Mouse (Mus musculus): ENCODE results near the gene Padi3. TPM values are rescaled to one million over a fixed set of nuclear protein-coding genes. Genes with fewer than 3 reads are reported as not detected.

Padi3 gene
- total RNA-seq (2014; rRNA removed) (not detected in 2 replicates), polyA plus RNA-seq (2015; fragmentation: Nextera tagmentation; extraction: Ambion mirVana) (0.06 TPM in 1 of 2 replicates, not detected in the other)

- H3K27me3 ChIP-seq (ENCODE audit: insufficient read depth, low read length) = no peaks in the 10 kb centered on the region
These were observed at the start of gene Padi3 for GRCm38 (mm10) chr4:140810458-140811260. Padi3 (minus strand) TSS chr4:140810648.

DNA sequence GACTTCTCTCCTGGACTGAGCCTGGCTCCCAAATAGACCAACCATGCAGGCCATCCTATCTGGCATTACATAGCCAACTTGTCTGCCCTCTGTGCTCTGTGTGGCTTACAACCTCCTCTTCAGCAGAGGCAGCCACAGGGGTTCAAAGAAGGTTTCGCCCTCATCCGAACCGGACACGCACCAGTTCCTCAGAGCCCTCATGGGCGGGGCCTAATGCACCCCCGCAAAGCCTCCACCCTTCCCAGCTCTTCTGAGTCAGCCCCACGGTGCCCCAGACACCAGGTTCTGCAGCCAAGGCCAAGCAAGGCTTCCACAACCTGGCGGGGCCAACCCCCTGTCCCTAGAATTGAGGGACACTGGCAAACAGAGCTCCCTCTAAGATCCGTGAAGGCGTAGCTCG, 48.8 kb upstream of the Padi3 start:
- 87% methylated on average over 11 of the region's 11 CpGs for WGBS
- H3K27ac ChIP-seq (ENCODE audit: low read depth, low read length) = no peak overlapping the region
- no peak overlapping the region for H3K4me3 ChIP-seq (ENCODE audit: low read depth, low read length)
- DNase-seq (no peak), ATAC-seq (no peak)
- H3K36me3 ChIP-seq (ENCODE audit: insufficient read depth) = no peaks in the 10 kb centered on the region
- no peaks in the 10 kb centered on the region for H3K4me1 ChIP-seq (ENCODE audit: insufficient read depth)
- H3K9ac ChIP-seq = no peak overlapping the region
- no peaks in the 10 kb centered on the region for H3K9me3 ChIP-seq (ENCODE audit: low read length)
- no peaks in the 10 kb centered on the region for H3K27me3 ChIP-seq (ENCODE audit: insufficient read depth, low read length)
- TF ChIP-seq CTCF (IDR thresholded peaks at IDR 0.05; ENCODE audit: low read depth) = no peak
- no peak overlapping the region for H3K4me2 ChIP-seq (ENCODE audit: low read depth)

More at GRCm38 (mm10) chr4:140810458-140811260, at the start of gene Padi3:
- DNase-seq (no peak), ATAC-seq (no peak)
- no peaks in the 10 kb centered on the region for H3K36me3 ChIP-seq (ENCODE audit: insufficient read depth)
- 74% methylated on average over 15 of the region's 16 CpGs for WGBS
- no peak within 1 kb of the TSS for H3K4me3 ChIP-seq (ENCODE audit: low read depth, low read length)
- H3K27ac ChIP-seq (ENCODE audit: low read depth, low read length) = no peak within 1 kb of the TSS
- no peak within 1 kb of the TSS for H3K4me2 ChIP-seq (ENCODE audit: low read depth)
- H3K9ac ChIP-seq = no peak within 1 kb of the TSS
- no peaks in the 10 kb centered on the region for H3K9me3 ChIP-seq (ENCODE audit: low read length)
- no peaks in the 10 kb centered on the region for H3K4me1 ChIP-seq (ENCODE audit: insufficient read depth)
- TF ChIP-seq CTCF (IDR thresholded peaks at IDR 0.05; ENCODE audit: low read depth) = no peak

- H3K27me3 ChIP-seq (ENCODE audit: insufficient read depth, low read length) = no peaks in the 10 kb centered on the region
- no peaks in the 10 kb centered on the region for H3K36me3 ChIP-seq (ENCODE audit: insufficient read depth)
- H3K9me3 ChIP-seq (ENCODE audit: low read length) = no peaks in the 10 kb centered on the region
- H3K4me3 ChIP-seq (ENCODE audit: low read depth, low read length) = no peak overlapping the region
- 71% methylated on average over 7 of the region's 7 CpGs for WGBS
- H3K4me2 ChIP-seq (ENCODE audit: low read depth) = no peak overlapping the region
- no peak overlapping the region for H3K27ac ChIP-seq (ENCODE audit: low read depth, low read length)
- no peaks in the 10 kb centered on the region for H3K4me1 ChIP-seq (ENCODE audit: insufficient read depth)
- TF ChIP-seq CTCF (IDR thresholded peaks at IDR 0.05; ENCODE audit: low read depth) = no peak
- ATAC-seq (no peak), DNase-seq (no peak)
- no peak overlapping the region for H3K9ac ChIP-seq
These were observed 47.4 kb upstream of the Padi3 start for GRCm38 (mm10) chr4:140857813-140858212.

DNA sequence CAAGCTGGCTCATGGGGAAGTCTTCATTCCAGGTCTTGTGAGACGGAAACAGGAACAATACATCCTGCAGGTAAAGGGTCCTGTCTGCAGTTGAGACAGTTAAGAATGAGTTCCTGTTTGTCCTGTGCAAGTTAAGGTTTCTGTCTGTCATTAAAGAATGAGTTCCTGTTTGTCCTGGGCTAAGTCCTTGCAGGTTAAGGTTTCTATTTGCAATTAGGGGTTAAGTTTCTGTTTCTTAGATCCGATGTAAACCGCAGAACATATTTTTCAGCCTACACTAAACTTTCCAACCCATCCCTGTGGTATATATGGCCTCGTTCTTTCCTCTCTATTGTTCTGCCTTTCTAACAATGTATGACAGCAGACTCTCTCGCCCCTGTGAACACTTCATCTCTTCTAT, 46.6 kb upstream of the Padi3 start:
- no peak overlapping the region for H3K27ac ChIP-seq (ENCODE audit: low read depth, low read length)
- H3K27me3 ChIP-seq (ENCODE audit: insufficient read depth, low read length) = no peaks in the 10 kb centered on the region
- no peak overlapping the region for H3K4me3 ChIP-seq (ENCODE audit: low read depth, low read length)
- H3K9me3 ChIP-seq (ENCODE audit: low read length) = no peaks in the 10 kb centered on the region
- H3K4me2 ChIP-seq (ENCODE audit: low read depth) = no peak overlapping the region
- DNase-seq = no peak
- no peak overlapping the region for H3K9ac ChIP-seq
- no peak for TF ChIP-seq CTCF (IDR thresholded peaks at IDR 0.05; ENCODE audit: low read depth)
- no peaks in the 10 kb centered on the region for H3K36me3 ChIP-seq (ENCODE audit: insufficient read depth)
- H3K4me1 ChIP-seq (ENCODE audit: insufficient read depth) = no peaks in the 10 kb centered on the region
- WGBS = 79% methylated on average over 5 of the region's 5 CpGs
- ATAC-seq = no peak

DNA sequence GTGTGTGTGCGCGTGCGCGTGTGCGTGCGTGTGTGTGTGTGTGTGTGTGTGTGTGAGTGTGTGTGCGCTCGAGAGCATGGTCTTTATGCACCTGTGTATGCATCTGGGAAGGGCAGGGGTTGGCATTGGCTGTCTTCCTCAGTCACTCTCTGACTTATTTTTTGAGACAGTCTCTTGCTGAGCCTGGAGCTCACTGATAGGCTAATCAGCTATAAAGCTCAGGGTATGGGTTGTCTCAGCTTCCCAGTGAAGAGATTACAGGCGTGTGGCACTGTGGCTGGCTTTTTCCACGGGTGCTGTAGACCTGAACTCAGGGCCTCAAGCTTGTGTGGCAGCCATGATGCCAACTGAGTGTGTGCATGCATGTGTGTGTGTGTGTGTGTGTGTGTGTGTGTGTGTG, 44.7 kb upstream of the Padi3 start:
- TF ChIP-seq CTCF (IDR thresholded peaks at IDR 0.05; ENCODE audit: low read depth) = no peak
- Histone ChIP-seq H3K9ac (no peak overlapping the region), H3K9me3 (ENCODE audit: low read length) (no peaks in the 10 kb centered on the region), H3K36me3 (ENCODE audit: insufficient read depth) (no peaks in the 10 kb centered on the region), H3K27me3 (ENCODE audit: insufficient read depth, low read length) (no peaks in the 10 kb centered on the region), H3K27ac (ENCODE audit: low read depth, low read length) (no peak overlapping the region), H3K4me3 (ENCODE audit: low read depth, low read length) (no peak overlapping the region), H3K4me2 (ENCODE audit: low read depth) (no peak overlapping the region), H3K4me1 (ENCODE audit: insufficient read depth) (no peaks in the 10 kb centered on the region)
- ATAC-seq (no peak), DNase-seq (no peak)
- WGBS = 79% methylated on average over 10 of the region's 10 CpGs

DNA sequence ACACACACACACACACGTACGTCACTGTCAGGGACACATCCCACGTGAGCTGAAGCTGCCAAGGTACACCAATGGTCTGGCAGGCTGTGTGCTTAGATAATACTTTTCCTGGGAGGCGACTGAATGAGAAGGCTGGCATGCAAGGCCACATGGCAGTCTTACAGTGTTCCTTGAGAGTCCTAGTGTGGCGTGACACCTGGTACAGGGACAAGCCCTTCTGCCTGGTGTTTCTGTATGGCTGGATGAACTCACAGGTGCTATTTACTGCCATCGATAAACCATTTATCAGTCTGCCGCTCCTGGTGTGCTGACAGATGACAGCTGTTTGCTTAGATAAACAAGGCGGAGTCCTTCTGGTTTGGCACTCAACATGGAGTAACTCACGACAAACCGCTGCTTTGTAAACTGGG, 44.0 kb upstream of the Padi3 start:
- no peak for DNase-seq

DNA sequence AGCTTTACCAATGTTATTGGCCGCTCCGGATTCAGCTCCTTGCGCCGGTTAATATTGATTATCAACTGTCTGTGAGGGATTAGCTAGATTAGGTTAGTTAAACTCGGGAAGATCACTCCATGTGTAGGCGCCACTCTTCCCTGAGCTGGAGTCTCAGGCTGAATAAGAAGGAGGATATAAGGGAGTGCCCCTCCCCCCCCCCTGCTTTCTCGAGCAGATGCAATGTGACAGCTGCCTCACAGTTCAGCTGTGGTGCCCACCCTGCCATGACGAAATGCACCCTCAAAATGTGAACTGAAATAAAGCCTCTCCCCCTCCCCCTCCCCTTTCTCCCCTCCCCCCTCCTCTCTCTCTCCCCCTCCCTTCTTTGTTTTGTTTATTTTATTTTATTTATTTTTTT, 43.2 kb upstream of the Padi3 start:
- H3K4me1 ChIP-seq (ENCODE audit: insufficient read depth) = no peaks in the 10 kb centered on the region
- H3K27me3 ChIP-seq (ENCODE audit: insufficient read depth, low read length) = no peaks in the 10 kb centered on the region
- WGBS = 54% methylated on average over 8 of the region's 8 CpGs
- H3K9ac ChIP-seq = no peak overlapping the region
- H3K9me3 ChIP-seq (ENCODE audit: low read length) = no peaks in the 10 kb centered on the region
- DNase-seq (no peak), ATAC-seq (no peak)
- no peak overlapping the region for H3K4me3 ChIP-seq (ENCODE audit: low read depth, low read length)
- H3K4me2 ChIP-seq (ENCODE audit: low read depth) = no peak overlapping the region
- TF ChIP-seq CTCF (IDR thresholded peaks at IDR 0.05; ENCODE audit: low read depth) = no peak
- H3K27ac ChIP-seq (ENCODE audit: low read depth, low read length) = no peak overlapping the region
- H3K36me3 ChIP-seq (ENCODE audit: insufficient read depth) = no peaks in the 10 kb centered on the region

More for the DNA sequence above, 44.0 kb upstream of the Padi3 start:
- Histone ChIP-seq H3K9ac (no peak overlapping the region), H3K4me3 (ENCODE audit: low read depth, low read length) (no peak overlapping the region), H3K4me1 (ENCODE audit: insufficient read depth) (no peaks in the 10 kb centered on the region), H3K27me3 (ENCODE audit: insufficient read depth, low read length) (no peaks in the 10 kb centered on the region), H3K9me3 (ENCODE audit: low read length) (no peaks in the 10 kb centered on the region), H3K36me3 (ENCODE audit: insufficient read depth) (no peaks in the 10 kb centered on the region), H3K27ac (ENCODE audit: low read depth, low read length) (no peak overlapping the region), H3K4me2 (ENCODE audit: low read depth) (no peak overlapping the region)
- TF ChIP-seq CTCF (IDR thresholded peaks at IDR 0.05; ENCODE audit: low read depth) = no peak
- ATAC-seq = no peak
- WGBS = 71% methylated on average over 10 of the region's 10 CpGs
